Mouse (Mus musculus) retina, postnatal 7 days (tissue): ENCODE results near the gene Ripor1.

Experiments
- DNase-seq: peaks from one replicate; pipeline ENCODE4 v3.0.0-alpha.2; 2012; ENCODE audit warnings: low read depth, low spot score

Ripor1 gene

GRCm38 (mm10) chr8:105605491-105606188, 585 bp downstream of the Ripor1 start:
- DNase-seq: no peak

- DNase-seq: no peak
Observed at GRCm38 (mm10) chr8:105606189-105607023, 1.4 kb downstream of the Ripor1 start.

GRCm38 (mm10) chr8:105607062-105607461, 2.0 kb downstream of the Ripor1 start:
- no peak for DNase-seq

- no peak for DNase-seq
Observed at GRCm38 (mm10) chr8:105607684-105608083, 2.6 kb downstream of the Ripor1 start.

GRCm38 (mm10) chr8:105609355-105609754, 4.3 kb downstream of the Ripor1 start:
- no peak for DNase-seq

- DNase-seq: no peak
Observed at GRCm38 (mm10) chr8:105609771-105610170, 4.7 kb downstream of the Ripor1 start.

- DNase-seq: no peak
Observed at GRCm38 (mm10) chr8:105611836-105612235, 6.8 kb downstream of the Ripor1 start.

- no peak for DNase-seq
Observed at GRCm38 (mm10) chr8:105613037-105613436, 8.0 kb downstream of the Ripor1 start.

- no peak for DNase-seq
Observed at GRCm38 (mm10) chr8:105613830-105614511, 8.9 kb downstream of the Ripor1 start.

- DNase-seq: no peak
Observed at GRCm38 (mm10) chr8:105615942-105616341, 10.9 kb downstream of the Ripor1 start.

- no peak for DNase-seq
Observed at GRCm38 (mm10) chr8:105617451-105618278, 12.6 kb downstream of the Ripor1 start.

- no peak for DNase-seq
Observed at GRCm38 (mm10) chr8:105618279-105618634, 13.2 kb downstream of the Ripor1 start.

GRCm38 (mm10) chr8:105618892-105619591, 14.0 kb downstream of the Ripor1 start:
- no peak for DNase-seq

- DNase-seq: no peak
Observed at GRCm38 (mm10) chr8:105620211-105620610, 15.2 kb downstream of the Ripor1 start.

GRCm38 (mm10) chr8:105620946-105621720, 16.1 kb downstream of the Ripor1 start:
- no peak for DNase-seq

GRCm38 (mm10) chr8:105621841-105622240, 16.8 kb downstream of the Ripor1 start:
- no peak for DNase-seq

- DNase-seq: peak; percentile 92
Observed at GRCm38 (mm10) chr8:105622421-105622920, 17.4 kb downstream of the Ripor1 start.

GRCm38 (mm10) chr8:105623118-105623517, 18.1 kb downstream of the Ripor1 start:
- no peak for DNase-seq

GRCm38 (mm10) chr8:105623679-105624245, 18.7 kb downstream of the Ripor1 start:
- no peak for DNase-seq

GRCm38 (mm10) chr8:105624401-105624800, 19.3 kb downstream of the Ripor1 start:
- no peak for DNase-seq
